Mouse (Mus musculus): ENCODE data around the gene D130043K22Rik. TPM values are rescaled to one million over a fixed set of nuclear protein-coding genes. Genes with fewer than 3 reads are reported as not detected.

Gene D130043K22Rik
- total RNA-seq, 1 experiment, result 0.31 TPM

DNA sequence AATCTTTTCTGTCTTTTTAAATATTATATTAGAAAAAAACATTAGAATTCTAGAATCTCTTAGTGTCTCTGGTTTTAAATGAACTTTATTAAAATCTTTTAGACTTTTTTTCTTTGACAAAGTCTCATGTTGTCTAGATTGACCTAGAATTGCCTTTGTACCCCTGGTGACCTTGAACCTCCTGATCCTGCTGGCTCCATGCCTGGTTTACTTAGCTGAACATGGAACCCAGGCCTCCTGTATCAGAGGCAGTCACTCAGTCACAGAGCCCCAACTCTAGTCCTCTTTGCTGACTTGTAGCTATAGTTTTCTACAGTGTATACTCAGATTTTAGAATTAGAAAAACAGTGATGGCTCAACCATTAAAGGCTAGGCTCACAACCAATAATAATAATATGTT is 38.9 kb upstream of the D130043K22Rik start:
- Histone ChIP-seq H3K4me1 (ENCODE audit: control insufficient read depth in 2 of 2, insufficient read depth in 2 of 2, low read length in 2 of 2, poor library complexity in 1 of 2) (peaks cover 2 to 4% of the 10 kb centered on the region in 2 experiments; a peak in 3 of 4 replicates), H3K4me3 (ENCODE audit: insufficient read depth in 1 of 2, low read depth in 1 of 2, low read length in 2 of 2, poor library complexity in 1 of 2, severe bottlenecking in 1 of 2) (no peak overlapping the region), H3K9ac (ENCODE audit: insufficient read depth, low read depth, low read length, poor library complexity, severe bottlenecking) (no peak overlapping the region), H3K36me3 (ENCODE audit: control insufficient read depth, insufficient read depth, low read length, poor library complexity, severe bottlenecking) (peaks cover 12% of the 10 kb centered on the region), H3K9me3 (ENCODE audit: control insufficient read depth, insufficient read depth, low read depth, low read length) (no peaks in the 10 kb centered on the region), H3K27ac (ENCODE audit: insufficient read depth, low read depth, low read length, poor library complexity, severe bottlenecking) (no peak overlapping the region)
- TF ChIP-seq MAFK (IDR thresholded peaks at IDR 0.05; ENCODE audit: insufficient read depth, low read depth, low read length) (no peak), ZNF384 (IDR thresholded peaks at IDR 0.05; ENCODE audit: low read depth, low read length) (no peak), ZC3H11A (IDR thresholded peaks at IDR 0.05; ENCODE audit: borderline replicate concordance, low read depth, low read length) (no peak)
- DNase-seq (ENCODE audit: low read depth, low spot score), result no peak
- in situ Hi-C loops (cut with MboI; ENCODE audit: low sequenced_read_pairs in 2 of 2, unreplicated experiment in 2 of 2), result no loop called here

DNA sequence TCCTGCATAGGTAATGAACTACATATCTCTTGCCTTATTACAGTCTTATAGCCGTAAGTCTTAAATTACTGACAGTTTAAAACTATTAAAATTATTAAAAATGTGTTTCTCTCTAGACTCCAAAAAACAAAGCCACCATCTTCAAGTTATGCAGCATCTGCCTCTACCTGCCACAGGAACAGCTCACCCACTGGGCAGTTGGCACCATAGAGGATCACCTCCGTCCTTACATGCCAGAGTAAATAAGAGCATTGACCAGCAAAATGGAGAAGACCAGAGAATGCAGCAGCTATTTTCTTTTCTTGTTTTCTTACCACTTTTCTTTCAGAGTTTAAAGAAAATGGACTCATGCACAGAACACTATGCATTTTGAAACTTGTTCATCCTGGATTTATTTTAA is 32.4 kb upstream of the D130043K22Rik start:
- in situ Hi-C loops (cut with MboI; ENCODE audit: low sequenced_read_pairs in 2 of 2, unreplicated experiment in 2 of 2), result no loop called here
- no peak for DNase-seq (ENCODE audit: low read depth, low spot score)
- Histone ChIP-seq H3K27ac (ENCODE audit: insufficient read depth, low read depth, low read length, poor library complexity, severe bottlenecking) (no peak overlapping the region), H3K36me3 (ENCODE audit: control insufficient read depth, insufficient read depth, low read length, poor library complexity, severe bottlenecking) (peaks cover 8% of the 10 kb centered on the region), H3K9me3 (ENCODE audit: control insufficient read depth, insufficient read depth, low read depth, low read length) (no peaks in the 10 kb centered on the region), H3K4me1 (ENCODE audit: control insufficient read depth in 2 of 2, insufficient read depth in 2 of 2, low read length in 2 of 2, poor library complexity in 1 of 2) (peaks cover 0 to 2% of the 10 kb centered on the region in 2 experiments; a peak in 2 of 4 replicates), H3K4me3 (ENCODE audit: insufficient read depth in 1 of 2, low read depth in 1 of 2, low read length in 2 of 2, poor library complexity in 1 of 2, severe bottlenecking in 1 of 2) (no peak overlapping the region), H3K9ac (ENCODE audit: insufficient read depth, low read depth, low read length, poor library complexity, severe bottlenecking) (no peak overlapping the region)
- TF ChIP-seq ZNF384 (IDR thresholded peaks at IDR 0.05; ENCODE audit: low read depth, low read length) (no peak), MAFK (IDR thresholded peaks at IDR 0.05; ENCODE audit: insufficient read depth, low read depth, low read length) (no peak), HCFC1 (IDR thresholded peaks at IDR 0.05; ENCODE audit: borderline replicate concordance, insufficient read depth, low read length) (no peak), ZC3H11A (IDR thresholded peaks at IDR 0.05; ENCODE audit: borderline replicate concordance, low read depth, low read length) (no peak), CHD2 (IDR thresholded peaks at IDR 0.05; ENCODE audit: low read depth, low read length) (no peak)

DNA sequence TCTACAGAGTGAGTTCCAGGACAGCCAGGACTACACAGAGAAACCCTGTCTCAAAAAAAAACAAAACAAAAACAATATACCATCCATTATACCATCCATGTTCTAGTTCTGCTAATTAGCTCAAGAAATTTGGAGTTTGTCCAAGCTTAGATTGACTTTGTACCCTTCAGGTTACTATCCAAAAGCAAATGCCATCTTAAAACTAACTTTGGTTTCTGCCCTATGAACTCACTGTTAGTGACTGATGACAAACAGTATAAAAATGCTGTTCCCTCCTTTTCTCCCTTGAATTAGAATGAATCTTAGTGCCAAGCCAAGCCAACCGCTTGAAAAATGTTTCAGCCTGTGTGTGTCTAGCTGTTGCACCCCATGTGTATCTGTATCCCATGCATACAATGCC is 30.3 kb upstream of the D130043K22Rik start:
- no peak for DNase-seq (ENCODE audit: low read depth, low spot score)
- no peak overlapping the region for H3K4me3 ChIP-seq (ENCODE audit: insufficient read depth in 1 of 2, low read depth in 1 of 2, low read length in 2 of 2, poor library complexity in 1 of 2, severe bottlenecking in 1 of 2)
- peaks cover 0 to 2% of the 10 kb centered on the region in 2 experiments; a peak in 2 of 4 replicates for H3K4me1 ChIP-seq (ENCODE audit: control insufficient read depth in 2 of 2, insufficient read depth in 2 of 2, low read length in 2 of 2, poor library complexity in 1 of 2)
- no peak overlapping the region for H3K9ac ChIP-seq (ENCODE audit: insufficient read depth, low read depth, low read length, poor library complexity, severe bottlenecking)
- H3K9me3 ChIP-seq (ENCODE audit: control insufficient read depth, insufficient read depth, low read depth, low read length), result no peaks in the 10 kb centered on the region
- no peak overlapping the region for H3K27ac ChIP-seq (ENCODE audit: insufficient read depth, low read depth, low read length, poor library complexity, severe bottlenecking)
- in situ Hi-C loops (cut with MboI; ENCODE audit: low sequenced_read_pairs in 2 of 2, unreplicated experiment in 2 of 2), result no loop called here
- peaks cover 8% of the 10 kb centered on the region for H3K36me3 ChIP-seq (ENCODE audit: control insufficient read depth, insufficient read depth, low read length, poor library complexity, severe bottlenecking)
- TF ChIP-seq CHD2 (IDR thresholded peaks at IDR 0.05; ENCODE audit: low read depth, low read length) (no peak), ZNF384 (IDR thresholded peaks at IDR 0.05; ENCODE audit: low read depth, low read length) (no peak), ZC3H11A (IDR thresholded peaks at IDR 0.05; ENCODE audit: borderline replicate concordance, low read depth, low read length) (no peak), MAFK (IDR thresholded peaks at IDR 0.05; ENCODE audit: insufficient read depth, low read depth, low read length) (no peak), HCFC1 (IDR thresholded peaks at IDR 0.05; ENCODE audit: borderline replicate concordance, insufficient read depth, low read length) (no peak)

DNA sequence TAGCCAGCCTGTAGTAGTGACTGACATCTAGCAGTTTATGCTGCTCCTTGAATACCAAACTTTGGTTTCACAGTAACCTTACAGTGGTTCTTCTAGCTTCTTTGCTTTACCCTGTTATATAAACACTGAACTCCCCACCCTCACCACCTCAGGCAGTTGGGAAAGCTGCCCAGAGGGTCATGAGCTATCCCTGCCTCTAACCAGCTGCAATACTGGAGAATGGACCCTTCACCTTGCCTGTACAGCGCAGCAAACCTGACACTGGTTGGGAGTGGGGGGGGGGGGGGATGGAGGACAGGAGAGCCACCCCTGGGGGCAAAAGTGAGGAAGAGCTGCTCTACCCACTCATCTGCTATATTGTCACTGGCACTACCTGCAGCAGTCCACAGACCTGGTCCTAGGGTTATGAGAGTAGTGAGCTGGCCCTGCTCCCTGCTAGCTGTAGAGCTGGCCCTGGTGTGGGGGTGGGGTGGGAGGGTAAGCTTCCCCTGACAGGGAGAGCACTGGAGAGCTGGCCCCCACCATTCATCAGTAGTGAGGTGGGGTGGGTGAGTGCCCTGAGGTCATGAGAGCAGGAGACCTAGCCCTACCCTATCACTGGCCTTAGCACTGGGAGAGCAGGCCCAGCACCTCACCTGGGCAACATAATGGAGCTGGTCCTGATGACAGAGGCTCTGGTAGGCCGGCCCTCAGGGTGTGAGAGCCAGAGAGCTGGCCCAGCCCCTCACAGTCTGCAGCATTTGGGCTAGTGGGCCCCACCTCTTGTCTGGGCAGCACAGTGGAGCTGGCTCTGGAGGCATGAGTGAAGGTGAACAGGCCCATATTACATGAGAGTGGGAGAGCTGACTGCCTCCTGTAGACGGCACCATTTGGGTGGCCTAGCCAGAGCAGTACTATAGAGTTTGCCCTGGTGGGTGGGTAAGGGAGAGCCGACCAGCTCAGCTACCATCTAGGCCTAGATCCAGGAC is 28.5 kb upstream of the D130043K22Rik start:
- no peak for DNase-seq (ENCODE audit: low read depth, low spot score)
- in situ Hi-C loops (cut with MboI; ENCODE audit: low sequenced_read_pairs in 2 of 2, unreplicated experiment in 2 of 2), result no loop called here
- H3K36me3 ChIP-seq (ENCODE audit: control insufficient read depth, insufficient read depth, low read length, poor library complexity, severe bottlenecking), result peaks cover 6% of the 10 kb centered on the region

More for the DNA sequence above, 28.5 kb upstream of the D130043K22Rik start:
- TF ChIP-seq CHD2 (IDR thresholded peaks at IDR 0.05; ENCODE audit: low read depth, low read length) (0 out of 2 replicates have a peak, but pooled peaks have one; percentile 12), HCFC1 (IDR thresholded peaks at IDR 0.05; ENCODE audit: borderline replicate concordance, insufficient read depth, low read length) (no peak)
- Histone ChIP-seq H3K27ac (ENCODE audit: insufficient read depth, low read depth, low read length, poor library complexity, severe bottlenecking) (no peak overlapping the region), H3K9ac (ENCODE audit: insufficient read depth, low read depth, low read length, poor library complexity, severe bottlenecking) (no peak overlapping the region), H3K4me1 (ENCODE audit: control insufficient read depth in 2 of 2, insufficient read depth in 2 of 2, low read length in 2 of 2, poor library complexity in 1 of 2) (peaks cover 0 to 2% of the 10 kb centered on the region in 2 experiments; a peak in 2 of 4 replicates), H3K4me3 (ENCODE audit: insufficient read depth in 1 of 2, low read depth in 1 of 2, low read length in 2 of 2, poor library complexity in 1 of 2, severe bottlenecking in 1 of 2) (no peak overlapping the region), H3K9me3 (ENCODE audit: control insufficient read depth, insufficient read depth, low read depth, low read length) (no peaks in the 10 kb centered on the region)
